Mouse (Mus musculus) intestine, embryonic 15.5 days (tissue): ENCODE data around the gene Rin1. TPM values are rescaled to one million over a fixed set of nuclear protein-coding genes. Genes with fewer than 3 reads are reported as not detected.

ENCODE experiments used
- polyA plus RNA-seq: library from polyadenylated mRNA; unstranded; fragments of >200 nt; fragmentation: Nextera tagmentation; extraction: Ambion mirVana; gene quantifications from 2 replicates; pipeline ENCODE4 v1.2.1, GENCODE M21; 2015

Rin1 gene
- polyA plus RNA-seq, 1 experiment from 2014 or later = 2.7 TPM

Other genes with a start within 250 kb of the Rin1 start
- gene Gm21992, start 238.9 kb upstream of the Rin1 start, polyA plus RNA-seq = 32.4 and 35.3 TPM in 2 replicates
- gene Rbm14, start 238.8 kb upstream of the Rin1 start, polyA plus RNA-seq = 73.6 and 80.0 TPM in 2 replicates
- gene Ccs, start 211.1 kb upstream of the Rin1 start, polyA plus RNA-seq = 51.3 and 56.7 TPM in 2 replicates
- not detected in 2 replicates for gene Ccdc87, start 211.1 kb upstream of the Rin1 start, polyA plus RNA-seq
- gene Ctsf, start 195.4 kb upstream of the Rin1 start, polyA plus RNA-seq = 25.2 and 26.3 TPM in 2 replicates
- 1.2 and 1.7 TPM in 2 replicates for gene Actn3, start 172.6 kb upstream of the Rin1 start, polyA plus RNA-seq
- gene Zdhhc24, start 171.8 kb upstream of the Rin1 start, polyA plus RNA-seq = 9.8 and 10.3 TPM in 2 replicates
- 2.3 TPM in 2 replicates for gene Bbs1, start 143.9 kb upstream of the Rin1 start, polyA plus RNA-seq
- 126 and 135 TPM in 2 replicates for gene Dpp3, start 122.2 kb upstream of the Rin1 start, polyA plus RNA-seq
- gene Peli3, start 107.4 kb upstream of the Rin1 start, polyA plus RNA-seq = 2.0 and 2.4 TPM in 2 replicates
- 102 and 116 TPM in 2 replicates for gene Mrpl11, start 88.3 kb upstream of the Rin1 start, polyA plus RNA-seq
- 0.21 and 0.24 TPM in 2 replicates for gene Npas4, start 60.2 kb upstream of the Rin1 start, polyA plus RNA-seq
- gene Slc29a2, start 26.6 kb upstream of the Rin1 start, polyA plus RNA-seq = 4.6 and 4.9 TPM in 2 replicates
- gene B4gat1, start 11.7 kb upstream of the Rin1 start, polyA plus RNA-seq = 36.1 and 36.2 TPM in 2 replicates
- 2.4 and 2.8 TPM in 2 replicates for gene AC124502.3, start 11.6 kb upstream of the Rin1 start, polyA plus RNA-seq
- gene Brms1, start 9.1 kb upstream of the Rin1 start, polyA plus RNA-seq = 37.5 and 44.7 TPM in 2 replicates
- 47.7 and 48.0 TPM in 2 replicates for gene Cd248, start 17.6 kb downstream of the Rin1 start, polyA plus RNA-seq
- 5.6 and 6.5 TPM in 2 replicates for gene Tmem151a, start 35.0 kb downstream of the Rin1 start, polyA plus RNA-seq
- gene Yif1a, start 38.1 kb downstream of the Rin1 start, polyA plus RNA-seq = 109 and 126 TPM in 2 replicates
- 12.7 and 13.4 TPM in 2 replicates for gene Cnih2, start 48.0 kb downstream of the Rin1 start, polyA plus RNA-seq
- 216 and 223 TPM in 2 replicates for gene Rab1b, start 56.6 kb downstream of the Rin1 start, polyA plus RNA-seq
- gene Klc2, start 68.1 kb downstream of the Rin1 start, polyA plus RNA-seq = 12.1 and 16.6 TPM in 2 replicates
- 15.6 and 15.8 TPM in 2 replicates for gene Pacs1, start 222.6 kb downstream of the Rin1 start, polyA plus RNA-seq
- gene Sf3b2, start 245.0 kb downstream of the Rin1 start, polyA plus RNA-seq = 282 and 289 TPM in 2 replicates
- gene Gal3st3, start 247.8 kb downstream of the Rin1 start, polyA plus RNA-seq = 2.1 and 2.4 TPM in 2 replicates